Mouse (Mus musculus) regulatory T cell (primary cell): ENCODE data around the gene Cib2.

Experiments used
- in situ Hi-C: fragments of 300-600 bp; cut with MboI, MseI; formaldehyde crosslinking; loops from one replicate; pipeline ENCODE4 v1.15.1; 2025; ENCODE audit warnings: high pct_unique_total_duplicates

The Cib2 gene

DNA sequence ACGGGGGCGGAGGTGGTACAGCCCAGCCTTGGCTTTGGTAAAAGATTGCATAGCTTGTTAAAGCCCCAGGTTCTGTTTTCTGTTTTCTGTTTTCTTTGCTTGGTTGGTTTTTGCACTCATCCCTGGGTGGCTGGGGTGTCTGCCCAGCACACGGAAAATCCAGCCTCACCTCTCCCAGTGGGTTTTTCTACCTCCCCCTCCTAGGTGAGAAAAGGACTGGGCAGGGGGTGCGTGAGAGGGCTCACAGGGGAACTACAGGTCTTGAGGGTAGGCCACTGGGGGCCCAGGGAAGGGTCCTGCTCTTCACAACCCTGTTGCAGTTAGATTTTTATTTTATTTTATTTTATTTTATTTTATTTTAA, 15.1 kb downstream of the Cib2 start:
- in situ Hi-C loops, result no loop called here

DNA sequence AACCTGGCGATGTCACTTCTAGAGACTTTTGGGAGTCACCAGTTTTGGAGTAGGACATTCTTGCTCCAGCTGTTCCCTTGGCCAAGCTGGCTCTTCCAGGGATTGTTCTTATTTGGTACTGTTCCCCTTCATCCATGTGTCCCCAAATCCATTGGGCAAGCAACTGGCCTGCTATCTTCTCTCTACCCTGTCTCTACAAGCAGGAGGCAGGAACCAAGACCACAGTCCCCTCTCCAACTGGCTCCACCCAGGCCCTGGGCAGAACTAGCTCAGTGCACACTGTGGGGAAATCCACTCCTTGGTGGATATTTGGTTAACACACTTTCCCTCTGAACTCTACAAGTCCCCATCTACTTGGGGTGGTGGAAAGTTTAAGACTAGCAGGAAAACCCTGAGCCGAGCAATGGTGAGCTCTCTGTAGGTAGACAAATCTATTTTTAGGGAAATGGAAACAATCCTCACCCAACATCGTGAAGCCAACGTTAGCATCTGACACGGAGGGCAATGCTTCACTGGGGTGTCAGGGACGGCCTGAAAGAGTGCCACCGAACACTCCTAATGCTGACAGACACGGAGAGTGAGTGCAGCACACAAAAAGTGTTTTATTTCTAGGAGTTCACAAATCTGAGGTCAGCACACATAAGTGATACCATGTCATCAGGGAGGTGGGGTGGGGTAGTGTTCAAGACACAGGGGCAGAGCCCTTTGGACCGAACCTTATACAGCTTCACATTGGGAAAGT, 15.6 kb downstream of the Cib2 start:
- in situ Hi-C loops, result no loop called here

DNA sequence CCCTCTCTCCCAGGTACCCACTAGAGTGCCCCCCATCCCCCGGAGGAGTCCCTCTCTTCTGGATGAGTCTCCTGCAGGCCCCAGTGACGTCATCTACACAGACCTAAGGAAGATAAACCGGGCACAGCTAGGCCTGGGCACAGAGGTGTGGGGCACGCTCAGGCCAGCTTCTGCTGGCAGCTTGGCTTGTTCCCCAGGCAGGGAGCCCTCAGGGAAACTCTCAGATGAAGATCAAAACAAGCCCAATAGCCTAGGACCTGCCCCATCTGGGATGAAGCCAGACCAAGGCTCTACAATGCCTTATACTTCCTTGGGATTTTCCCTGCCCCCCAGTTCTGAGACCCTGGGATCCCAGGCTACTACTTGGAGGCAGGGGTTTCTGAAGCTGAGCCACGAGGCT, 19.2 kb downstream of the Cib2 start:
- in situ Hi-C loops, result no loop called here

DNA sequence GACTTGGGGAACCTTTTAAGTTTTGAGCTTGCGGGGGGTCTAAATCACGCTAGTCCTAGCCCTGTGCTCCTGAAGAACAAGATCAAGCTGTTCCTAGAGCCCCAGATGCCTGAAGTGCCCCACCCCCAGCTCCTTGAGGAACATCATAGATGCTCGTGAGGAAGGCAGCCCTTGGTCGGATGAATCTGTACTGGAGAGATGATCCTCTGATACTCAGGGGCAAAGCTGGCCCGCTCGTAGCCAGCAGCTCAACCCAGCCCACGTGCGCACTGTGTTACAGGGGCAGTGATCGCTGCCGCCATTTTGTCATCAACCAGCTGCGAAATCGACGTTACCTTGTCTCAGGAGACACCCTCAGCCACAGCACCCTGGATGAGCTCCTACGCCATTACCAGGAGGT, 21.3 kb downstream of the Cib2 start, which contains the start of gene Sh2d7:
Sh2d7 (plus strand) TSS at position 301 of the 400 bp plus-strand sequence.
- in situ Hi-C loops, result loop anchor here (5.0 kb wide), 1 partner anchor 201 kb away; no protein-coding TSS in a partner anchor

DNA sequence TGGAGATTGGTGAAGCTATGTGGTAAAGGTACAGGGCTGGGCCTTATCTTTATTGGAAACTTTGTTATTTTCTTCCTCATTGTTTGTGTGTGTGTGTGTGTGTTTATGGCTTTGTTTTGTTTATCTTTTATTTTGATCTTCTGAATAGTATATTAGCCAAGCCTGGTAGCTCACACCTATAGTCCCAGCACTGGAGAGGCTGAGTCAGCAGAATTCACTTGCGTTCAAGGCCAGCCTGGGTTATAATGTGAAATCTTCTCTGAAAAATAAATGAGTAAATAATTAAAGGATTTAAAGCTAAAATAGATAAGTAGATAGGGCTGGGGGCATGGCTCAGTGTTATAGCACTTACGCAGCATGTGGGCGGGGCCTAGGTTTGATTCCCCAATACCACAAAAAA, 21.8 kb downstream of the Cib2 start:
- in situ Hi-C loops, result loop anchor here (5.0 kb wide), 1 partner anchor 201 kb away; no protein-coding TSS in a partner anchor

DNA sequence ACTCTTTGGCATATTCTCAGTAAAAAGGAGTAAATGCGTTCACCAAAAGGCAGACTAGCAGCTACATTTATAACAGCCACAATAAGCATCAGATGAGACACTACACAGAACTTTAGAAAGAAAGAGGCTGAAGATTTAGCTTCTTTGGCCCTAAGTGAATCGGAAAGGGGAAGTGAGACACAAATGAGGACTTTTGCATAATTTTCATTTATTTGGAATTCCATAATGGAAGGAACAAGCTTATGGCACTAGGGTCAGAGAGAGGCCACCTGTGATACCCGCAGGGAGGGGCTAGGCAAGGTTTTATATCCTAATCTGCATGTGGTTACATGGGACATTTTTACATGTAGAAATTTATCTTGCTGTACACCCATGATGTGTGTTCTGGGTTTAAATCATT, 22.5 kb downstream of the Cib2 start:
- in situ Hi-C loops, result loop anchor here (5.0 kb wide), 1 partner anchor 200 kb away; no protein-coding TSS in a partner anchor

DNA sequence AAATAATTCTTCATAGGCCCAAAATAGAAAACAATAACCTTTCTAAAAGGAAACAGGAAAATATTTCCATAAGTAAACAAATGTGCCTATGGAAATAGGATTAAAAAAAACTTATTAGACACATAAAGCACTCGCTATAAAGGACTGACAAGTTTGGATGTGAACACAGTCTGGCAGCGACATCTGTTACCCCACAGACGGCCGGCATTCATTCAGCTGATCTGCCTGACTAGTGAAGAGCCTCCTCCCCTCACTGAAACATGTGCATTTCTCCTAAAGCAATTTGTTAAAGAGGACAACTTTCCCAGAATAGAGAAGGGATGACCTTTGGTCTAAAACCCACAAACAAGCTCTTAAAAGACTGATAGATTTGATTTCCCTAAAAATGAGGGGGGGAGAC, 23.0 kb downstream of the Cib2 start:
- in situ Hi-C loops, result loop anchor here (5.0 kb wide), 1 partner anchor 200 kb away; no protein-coding TSS in a partner anchor

DNA sequence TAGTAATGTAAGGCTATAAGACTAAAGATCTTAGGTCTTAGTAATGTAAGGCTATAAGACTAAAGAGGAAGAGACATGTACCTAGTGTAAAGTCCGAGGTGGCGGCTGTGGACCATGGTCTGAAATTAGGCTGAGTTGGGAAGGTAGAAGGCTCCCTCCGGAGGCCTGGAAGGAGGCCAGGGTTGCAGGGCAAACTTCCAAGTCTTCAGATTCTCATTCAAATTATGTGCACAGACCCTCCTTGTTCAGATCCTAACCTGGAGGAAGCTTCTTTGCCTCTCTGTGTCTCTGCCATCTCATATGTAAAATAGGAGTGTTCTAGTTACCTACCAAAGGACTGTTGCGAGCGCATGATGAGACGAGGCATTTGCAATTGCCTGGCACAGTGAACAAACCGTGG, 23.8 kb downstream of the Cib2 start:
- in situ Hi-C loops, result loop anchor here (5.0 kb wide), 1 partner anchor 199 kb away; no protein-coding TSS in a partner anchor

DNA sequence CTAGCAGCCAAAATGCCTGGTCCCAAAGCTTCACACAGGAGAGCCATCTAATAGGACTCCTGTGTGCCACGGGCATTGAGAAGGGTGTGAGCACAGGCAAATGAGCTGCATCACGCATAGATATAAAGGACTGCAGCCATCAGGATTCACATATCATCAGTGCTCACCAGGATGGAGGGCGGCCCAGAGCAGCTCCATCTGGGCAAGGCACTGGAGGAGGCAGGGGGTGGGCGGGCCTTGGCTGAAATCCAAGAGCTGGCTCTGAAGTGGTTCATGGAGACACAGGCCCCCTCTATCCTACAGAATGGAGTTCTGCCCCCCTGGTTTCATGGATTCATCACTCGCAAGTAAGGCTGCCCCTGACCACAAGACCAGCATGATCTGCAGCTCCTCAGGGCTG, 26.0 kb downstream of the Cib2 start:
- in situ Hi-C loops, result no loop called here

DNA sequence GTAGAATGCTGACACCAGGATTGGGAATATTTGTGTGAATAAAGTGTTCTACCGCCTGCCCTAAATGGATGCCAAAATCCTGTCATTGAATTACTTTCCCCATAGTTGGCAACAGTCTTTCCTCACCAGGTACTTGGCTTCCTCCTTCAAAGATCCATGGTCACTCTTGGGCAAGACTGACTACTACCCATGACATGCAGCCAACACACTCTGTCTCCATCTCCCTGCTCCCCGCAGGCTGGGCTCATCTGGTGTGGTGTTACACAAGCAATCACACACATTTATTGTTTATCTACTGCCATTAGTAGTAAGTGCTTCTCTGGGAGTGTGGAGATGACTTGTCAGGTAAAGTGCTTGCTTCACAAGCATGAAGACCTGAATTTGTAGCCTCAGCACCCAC, 27.1 kb downstream of the Cib2 start:
- in situ Hi-C loops, result no loop called here

DNA sequence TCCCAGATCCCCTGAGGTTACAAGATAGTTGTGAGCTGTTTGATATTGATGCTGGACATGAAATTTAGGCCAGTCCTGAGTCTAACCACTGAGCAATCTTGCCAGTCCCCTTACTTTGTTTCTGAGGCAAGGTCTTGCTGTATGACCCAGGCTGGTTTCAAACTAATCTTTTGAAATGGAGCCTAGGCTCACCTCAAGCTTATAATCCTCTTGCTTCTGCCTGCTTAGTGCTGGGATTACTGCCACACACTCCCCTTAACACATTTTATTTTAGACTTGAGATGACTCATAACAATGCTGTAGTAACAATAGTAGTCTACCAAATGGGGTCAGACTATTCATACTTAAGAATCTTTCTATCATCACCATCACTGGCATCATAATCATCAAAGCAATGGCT, 28.6 kb downstream of the Cib2 start:
- in situ Hi-C loops, result no loop called here

DNA sequence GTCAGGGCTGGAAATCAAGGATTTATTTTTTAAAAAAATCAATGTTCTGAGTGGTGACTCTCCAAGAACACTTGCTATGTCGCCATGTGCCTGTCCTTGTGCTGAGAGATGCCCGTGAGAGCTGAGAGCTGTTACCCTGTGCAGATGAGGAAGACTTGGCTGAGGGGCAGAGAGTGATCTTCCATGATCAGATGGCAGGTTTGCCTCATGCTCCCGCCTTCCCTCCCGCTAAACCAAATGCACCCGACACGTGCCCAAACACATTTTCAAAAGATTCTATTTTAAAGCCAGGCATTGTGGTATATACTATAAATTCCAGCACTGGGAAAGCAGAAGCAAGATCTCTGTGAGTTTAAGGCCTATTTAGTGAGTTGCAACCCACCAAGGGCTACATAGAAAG, 29.2 kb downstream of the Cib2 start:
- in situ Hi-C loops, result no loop called here

DNA sequence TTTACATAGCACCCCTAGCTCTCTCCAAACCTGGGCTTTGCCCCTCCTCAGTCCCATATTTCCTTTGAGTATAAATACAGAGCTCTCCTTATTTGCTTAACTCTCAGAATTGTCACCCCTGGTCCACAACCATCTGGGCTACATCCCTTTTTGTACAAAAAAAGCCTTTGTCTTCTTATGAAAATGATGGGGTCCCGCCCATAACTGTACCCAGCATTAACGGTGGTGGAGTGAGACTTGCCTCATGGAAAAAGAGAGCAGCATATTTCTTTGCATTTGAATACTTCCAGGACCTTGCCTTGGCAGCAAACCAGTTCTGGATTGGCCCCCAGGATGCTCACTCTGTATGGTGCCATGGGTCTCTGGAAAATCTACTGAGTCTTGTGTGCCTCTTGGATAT, 30.1 kb downstream of the Cib2 start:
- in situ Hi-C loops, result no loop called here

DNA sequence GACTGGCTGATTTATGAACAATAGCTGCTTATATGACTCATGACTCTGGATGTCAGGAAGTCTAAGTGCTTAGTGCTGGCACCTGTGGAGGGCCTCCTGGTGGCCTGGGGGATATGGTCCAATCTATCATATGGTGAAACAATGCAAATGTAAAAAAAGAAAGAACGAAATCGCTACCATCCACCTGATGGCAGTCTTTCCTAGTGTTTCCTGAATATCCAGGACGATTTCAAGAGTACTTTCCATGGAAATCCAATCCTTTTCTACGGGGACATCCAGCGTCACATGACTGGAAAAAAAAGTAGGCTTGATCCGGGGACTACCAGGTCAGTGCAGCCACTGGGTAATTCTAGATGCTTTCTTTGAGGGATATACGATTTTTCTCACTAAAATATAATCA, 32.3 kb downstream of the Cib2 start:
- in situ Hi-C loops, result no loop called here

DNA sequence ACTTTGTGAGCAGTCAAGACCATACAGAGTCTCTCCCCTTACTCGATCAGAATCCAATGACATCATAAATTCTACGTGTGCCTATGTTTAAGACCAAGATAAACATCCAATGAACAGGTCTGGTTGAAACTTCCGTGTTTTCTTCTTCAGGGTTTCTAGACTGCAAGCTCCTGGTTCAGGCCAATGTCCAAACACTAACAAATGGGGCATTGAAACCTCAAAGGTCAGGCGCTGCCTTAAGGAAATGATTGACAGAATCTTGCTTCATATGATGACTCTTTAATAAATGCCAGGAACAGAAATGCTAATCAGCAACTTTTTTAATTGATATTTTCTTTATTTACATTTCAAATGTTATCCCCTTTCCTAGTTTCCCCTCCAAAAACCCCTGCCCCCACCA, 39.7 kb downstream of the Cib2 start:
- in situ Hi-C loops, result no loop called here

DNA sequence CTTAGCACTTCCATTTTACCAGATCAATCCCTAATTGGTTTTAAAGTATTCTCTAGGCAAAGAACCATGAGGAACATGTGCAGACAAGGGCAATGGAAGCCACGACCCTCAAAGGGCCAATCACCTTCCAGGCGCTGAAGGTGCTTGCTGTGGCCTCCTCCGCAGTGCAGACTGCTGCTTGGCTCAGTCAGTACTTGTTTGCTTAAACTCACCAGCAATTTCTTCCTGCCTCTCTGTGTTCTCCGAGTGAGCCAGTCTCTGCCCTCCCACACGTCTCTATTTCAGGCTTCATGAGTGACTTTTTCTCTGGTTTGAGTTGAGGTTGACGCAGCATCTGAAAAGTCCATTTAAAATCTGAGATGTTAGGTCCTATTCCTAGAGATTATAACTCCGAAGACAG, 41.1 kb downstream of the Cib2 start:
- in situ Hi-C loops, result no loop called here

DNA sequence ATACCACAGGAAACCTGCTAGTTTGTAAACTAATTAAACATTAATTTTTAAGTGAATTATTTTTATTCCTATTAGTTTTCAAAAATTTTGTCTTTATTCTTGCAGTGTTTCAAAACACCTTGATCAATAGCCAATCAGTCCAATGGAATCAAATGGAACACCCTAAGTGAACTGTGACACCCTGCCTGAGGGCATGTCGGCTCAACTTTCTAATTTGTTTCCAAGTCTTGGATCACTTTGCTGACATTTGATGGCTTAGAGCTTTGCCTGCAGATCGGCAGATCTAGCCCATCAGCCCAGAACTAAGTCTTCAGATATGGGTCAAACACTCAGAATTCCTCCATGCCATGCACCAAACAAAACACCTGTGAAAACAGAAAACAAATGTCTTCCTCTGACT, 44.0 kb downstream of the Cib2 start:
- in situ Hi-C loops, result no loop called here

DNA sequence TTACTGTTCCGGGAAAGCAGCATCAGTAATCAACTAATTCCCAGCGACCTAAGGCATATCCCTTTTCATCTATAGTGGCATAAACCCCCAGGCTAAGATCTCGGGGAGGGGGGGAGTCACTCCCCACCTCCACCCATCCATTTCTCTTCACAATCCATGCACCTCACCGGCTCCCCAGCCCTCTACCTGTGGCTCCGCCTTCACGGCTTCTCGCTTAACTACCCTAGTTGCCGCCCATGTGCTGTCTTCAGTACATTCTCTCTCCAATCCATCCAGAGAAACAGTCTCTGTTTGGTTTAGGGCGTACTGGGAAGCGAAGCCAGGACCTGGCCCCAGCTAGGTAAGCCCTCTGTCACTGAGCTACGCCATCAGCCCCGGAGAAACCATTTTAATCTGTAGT, 57.1 kb downstream of the Cib2 start:
- in situ Hi-C loops, result no loop called here

DNA sequence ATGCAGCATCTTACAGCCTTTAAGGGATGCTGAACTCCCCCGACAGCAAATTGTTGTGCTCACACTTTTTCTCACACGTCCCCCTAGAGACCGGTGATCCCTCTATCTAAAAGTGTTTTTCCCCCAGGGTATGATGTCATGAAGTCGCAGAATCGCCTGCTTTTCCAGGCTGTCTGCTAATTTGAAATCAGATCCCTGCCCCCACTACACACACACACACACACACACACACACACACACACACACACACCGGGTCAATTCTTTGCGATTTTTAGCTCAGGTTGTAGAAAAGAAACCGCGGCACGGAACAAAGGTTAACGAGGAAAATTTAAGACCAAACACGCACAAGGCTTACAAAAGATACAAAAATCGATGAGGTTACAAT, 57.9 kb downstream of the Cib2 start:
- in situ Hi-C loops, result no loop called here

DNA sequence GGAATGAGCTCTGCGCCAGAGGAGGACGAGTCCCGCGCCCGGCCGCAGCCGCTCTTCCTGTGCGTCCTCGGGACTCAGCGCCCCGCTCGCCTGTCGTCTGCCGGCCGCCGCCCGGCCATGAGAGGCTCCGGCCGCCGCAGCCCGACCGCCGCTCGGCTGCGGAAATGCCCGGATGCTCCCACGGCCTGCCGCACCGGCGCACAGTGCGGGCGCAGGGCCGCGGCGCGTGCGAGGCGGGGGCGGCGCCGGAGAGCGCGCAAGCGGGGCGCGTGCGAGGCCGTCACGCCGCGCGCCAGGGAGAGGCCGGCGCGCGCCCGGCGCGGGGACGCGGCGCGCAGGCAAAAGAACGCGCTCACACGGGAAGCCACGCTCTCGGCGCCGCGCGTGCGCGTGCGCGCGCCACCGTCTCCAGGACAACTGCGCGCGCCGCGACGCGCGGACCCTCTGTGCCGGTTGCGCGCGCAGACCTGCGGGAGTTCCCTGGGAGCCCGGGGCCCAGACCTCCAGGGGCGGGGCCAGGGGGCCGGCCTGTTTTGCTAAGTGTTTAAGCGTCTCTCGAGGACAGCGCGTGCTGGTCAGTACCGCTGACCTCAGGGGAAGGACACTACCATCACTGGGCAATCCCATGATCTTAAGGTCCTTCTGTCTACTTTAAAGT, 58.4 kb downstream of the Cib2 start, which contains the start of gene Dmxl2:
Dmxl2 (minus strand) TSS at position 174 of the 658 bp plus-strand sequence.
- in situ Hi-C loops, result no loop called here

DNA sequence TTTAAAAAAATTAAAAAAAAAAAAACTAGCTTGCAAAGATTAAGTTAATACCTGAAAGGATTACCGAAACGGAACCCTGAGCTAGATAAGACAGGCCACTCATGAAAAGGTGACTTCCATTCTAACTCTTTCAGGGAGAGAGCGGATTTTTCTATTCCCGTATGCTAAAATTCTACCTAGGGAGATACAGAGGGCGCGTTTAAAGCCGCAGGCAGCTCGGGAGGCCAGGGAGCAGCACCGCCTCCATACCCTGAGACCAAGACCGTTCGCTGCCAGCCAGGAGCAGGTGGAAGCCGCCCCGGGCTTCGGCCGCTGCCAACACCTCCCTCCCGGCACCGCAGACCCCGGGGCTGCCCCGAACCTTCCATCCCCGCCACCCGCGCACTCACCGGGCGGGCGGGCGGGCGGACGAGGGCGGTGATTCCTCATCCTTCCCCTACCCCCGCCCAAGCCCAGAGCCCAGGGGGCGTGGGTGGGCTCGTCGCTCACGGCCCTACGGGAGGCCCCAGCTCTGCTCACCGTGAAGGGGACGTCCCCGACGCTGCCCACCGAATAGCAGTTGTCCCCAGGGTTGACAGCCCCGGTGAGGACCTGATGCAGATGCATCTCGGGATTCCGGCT, 59.1 kb downstream of the Cib2 start:
- in situ Hi-C loops, result no loop called here

DNA sequence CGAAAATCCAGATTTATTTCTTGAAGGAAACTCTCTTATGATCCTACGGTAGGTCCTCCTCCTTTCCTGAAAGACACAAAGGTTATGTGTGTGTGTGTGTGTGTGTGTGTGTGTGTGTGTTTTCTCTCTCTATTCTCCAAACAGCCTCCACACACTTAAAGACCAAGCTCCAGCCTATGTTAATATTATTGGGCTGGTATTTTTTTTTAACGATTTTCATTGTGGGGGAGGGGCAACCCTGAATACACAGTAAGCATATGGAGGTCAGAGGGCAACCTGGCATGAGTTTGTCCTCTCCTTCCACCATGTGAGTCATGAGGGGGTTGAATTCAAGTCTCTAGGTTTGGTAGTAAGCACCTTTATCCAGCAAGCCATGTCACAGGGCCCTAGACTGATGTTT, 60.2 kb downstream of the Cib2 start:
- in situ Hi-C loops, result no loop called here

DNA sequence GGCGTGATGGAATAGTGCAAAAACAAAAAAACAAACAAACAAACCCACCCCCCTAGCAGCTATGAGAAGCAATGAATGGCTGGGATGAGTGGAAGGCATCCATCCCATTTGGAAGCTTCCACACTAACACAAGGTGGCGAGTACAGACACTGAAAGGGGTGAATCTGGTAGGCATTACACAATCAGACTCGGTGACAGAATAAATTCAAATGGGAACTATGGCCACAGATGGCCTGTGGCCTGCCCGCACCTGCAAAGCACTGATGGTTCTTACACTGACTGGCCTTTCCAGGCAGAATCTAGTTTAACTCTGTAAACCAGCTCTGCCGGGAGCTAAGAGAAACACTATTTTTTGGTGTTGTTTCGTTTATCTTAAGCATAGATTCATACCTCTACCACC, 60.7 kb downstream of the Cib2 start:
- in situ Hi-C loops, result no loop called here
